Mouse (Mus musculus) erythroblast, embryonic 14.5 days (primary cell): Measurements from ENCODE around the gene Cyth3.

Experiments
- GATA1 ChIP-seq: IDR thresholded peaks from 2 replicates; pipeline ENCODE4 v1.6.1; 2012; ENCODE audit warnings: low read length, inconsistent platforms, mixed read lengths
- TAL1 ChIP-seq: IDR thresholded peaks from 3 replicates; pipeline ENCODE4 v1.6.1; 2012; ENCODE audit warnings: low read length, inconsistent platforms, mixed read lengths

DNA sequence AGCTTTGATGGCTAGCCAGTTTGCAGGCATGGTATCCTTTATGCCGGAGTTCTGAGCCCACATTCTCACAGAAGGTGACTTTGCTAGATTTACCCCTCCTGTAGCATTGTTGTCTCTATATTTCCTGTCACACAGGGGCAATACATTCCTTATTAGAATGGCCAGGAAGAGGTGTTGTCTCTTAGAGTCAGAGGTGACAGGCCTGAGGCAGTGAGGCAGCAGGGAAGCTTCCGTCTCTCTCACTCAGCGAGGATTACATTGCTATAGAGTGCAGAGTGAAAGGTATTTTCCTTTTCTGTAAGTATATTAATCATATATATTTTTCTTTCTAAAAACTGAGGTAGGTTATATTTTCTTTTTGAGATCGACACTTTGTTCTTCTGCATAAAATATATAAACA, 11.6 kb downstream of the Cyth3 start:
- no peak for TF ChIP-seq GATA1
- TF ChIP-seq TAL1, result no peak
